Mouse (Mus musculus) kidney, adult 2 months (tissue): ENCODE results near the gene Cant1. TPM values are rescaled to one million over a fixed set of nuclear protein-coding genes. Genes with fewer than 3 reads are reported as not detected.

Source experiments
- DNase-seq: peaks from one replicate; pipeline ENCODE4 v3.0.0; 2021
- H3K27ac ChIP-seq: fragments of 200-500 bp; 2 replicates; pipeline ENCODE4 v1.5.1; 2012; ENCODE audit warnings: low read depth, low read length, control low read depth, inconsistent platforms; ENCODE audit not compliant: insufficient read depth
- H3K27me3 ChIP-seq: fragments of 200-500 bp; replicated peaks from 2 replicates; pipeline ENCODE4 v1.6.1; 2012; ENCODE audit warnings: mild to moderate bottlenecking, moderate library complexity, low read length, inconsistent platforms; ENCODE audit not compliant: control insufficient read depth, insufficient read depth
- H3K36me3 ChIP-seq: fragments of 200-500 bp; 2 replicates; pipeline ENCODE4 v1.6.1; 2012; ENCODE audit warnings: mild to moderate bottlenecking, moderate library complexity, low read length, inconsistent platforms; ENCODE audit not compliant: control insufficient read depth, insufficient read depth
- H3K4me1 ChIP-seq: fragments of 200-500 bp; 2 replicates; pipeline ENCODE4 v1.6.1; 2011; ENCODE audit warnings: low read length; ENCODE audit not compliant: control insufficient read depth, insufficient read depth
- H3K4me3 ChIP-seq: fragments of 200-500 bp; 2 replicates; pipeline ENCODE4 v1.5.1; 2011; ENCODE audit warnings: mild to moderate bottlenecking, low read depth, low read length, control low read depth; ENCODE audit not compliant: insufficient read depth
- CTCF ChIP-seq: fragments of 200-500 bp; conservative IDR thresholded peaks from 2 replicates; pipeline ENCODE4 v1.5.1; 2011; ENCODE audit warnings: low read depth, mild to moderate bottlenecking, control low read depth, low read length, moderate library complexity, mixed read lengths; ENCODE audit not compliant: insufficient read depth, insufficient read length
- POLR2A ChIP-seq: fragments of 200-500 bp; IDR thresholded peaks from one replicate; pipeline ENCODE4 v1.6.1; 2011; ENCODE audit warnings: low read depth, low read length, control low read depth
- WGBS: fragments of 180-500 bp; shearing (Covaris S2); methylation state at CpG from one replicate; pipeline ENCODE4 v1.1.7; 2018; 5-methylcytosine and 5-hydroxymethylcytosine counted together
- polyA plus RNA-seq: library from polyadenylated mRNA; depleted of rRNA; stranded (reverse); fragments of >200 nt; gene quantifications from 2 replicates; pipeline ENCODE4 v1.2.3, GENCODE M21; 2012

The Cant1 gene
- polyA plus RNA-seq, 1 experiment = 42.6 TPM

- WGBS = 39% methylated on average over 4 of the region's 4 CpGs
- Histone ChIP-seq H3K27ac (peak overlapping the region; percentile 72), H3K4me3 (no peak overlapping the region), H3K36me3 (no peaks in the 10 kb centered on the region), H3K4me1 (peaks cover 65% of the 10 kb centered on the region), H3K27me3 (no peaks in the 10 kb centered on the region)
- TF ChIP-seq POLR2A (no peak), CTCF (no peak)
- DNase-seq = peak; percentile 70
Observed at GRCm38 (mm10) chr11:118413055-118413454, 5.8 kb downstream of the Cant1 start.

- Histone ChIP-seq H3K4me1 (peaks cover 61% of the 10 kb centered on the region), H3K4me3 (no peak overlapping the region), H3K27ac (peak overlapping the region; percentile 72; the same call in 1 of the 2 replicates), H3K36me3 (peaks cover under 1% of the 10 kb centered on the region; the same call in 1 of the 2 replicates), H3K27me3 (no peaks in the 10 kb centered on the region)
- WGBS = 21% methylated on average over 2 of the region's 2 CpGs
- DNase-seq = peak; percentile 87
- TF ChIP-seq POLR2A = no peak
- TF ChIP-seq CTCF = no peak
Observed at GRCm38 (mm10) chr11:118412601-118413000, 6.3 kb downstream of the Cant1 start.

- 46% methylated on average over 8 of the region's 8 CpGs for WGBS
- DNase-seq = peak; percentile 64
- no peaks in the 10 kb centered on the region for H3K27me3 ChIP-seq
- no peak overlapping the region for H3K4me3 ChIP-seq
- peaks cover 4% of the 10 kb centered on the region; the same call in 1 of the 2 replicates for H3K36me3 ChIP-seq
- H3K27ac ChIP-seq = 0 out of 2 replicates have a peak overlapping the region, but pooled peaks have one; percentile 1
- TF ChIP-seq CTCF (no peak), POLR2A (no peak)
- peaks cover 50% of the 10 kb centered on the region for H3K4me1 ChIP-seq
Observed at GRCm38 (mm10) chr11:118411271-118411670, 7.6 kb downstream of the Cant1 start.

- H3K27ac ChIP-seq = no peak overlapping the region
Observed at GRCm38 (mm10) chr11:118410479-118410878, 8.4 kb downstream of the Cant1 start.

GRCm38 (mm10) chr11:118410073-118410444, 8.8 kb downstream of the Cant1 start:
- Histone ChIP-seq H3K27me3 (no peaks in the 10 kb centered on the region), H3K27ac (no peak overlapping the region), H3K4me3 (no peak overlapping the region), H3K4me1 (peaks cover 40% of the 10 kb centered on the region), H3K36me3 (peaks cover 4% of the 10 kb centered on the region; the same call in 1 of the 2 replicates)
- 67% methylated on average over 1 of the region's 1 CpGs for WGBS
- DNase-seq = no peak
- TF ChIP-seq POLR2A (no peak), CTCF (no peak)

More at GRCm38 (mm10) chr11:118410479-118410878, 8.4 kb downstream of the Cant1 start:
- H3K27me3 ChIP-seq = no peaks in the 10 kb centered on the region
- no peak for TF ChIP-seq POLR2A
- no peak for TF ChIP-seq CTCF
- WGBS = 75% methylated on average over 10 of the region's 10 CpGs
- H3K4me1 ChIP-seq = peaks cover 44% of the 10 kb centered on the region
- no peak overlapping the region for H3K4me3 ChIP-seq
- no peak for DNase-seq
- peaks cover 4% of the 10 kb centered on the region; the same call in 1 of the 2 replicates for H3K36me3 ChIP-seq

- Histone ChIP-seq H3K27ac (no peak overlapping the region), H3K4me1 (peaks cover 33% of the 10 kb centered on the region), H3K36me3 (peaks cover 4% of the 10 kb centered on the region; the same call in 1 of the 2 replicates), H3K4me3 (no peak overlapping the region), H3K27me3 (no peaks in the 10 kb centered on the region)
- TF ChIP-seq POLR2A = no peak
- no peak for TF ChIP-seq CTCF
- WGBS = 80% methylated on average over 12 of the region's 12 CpGs
- DNase-seq = no peak
Observed at GRCm38 (mm10) chr11:118409106-118410072, 9.5 kb downstream of the Cant1 start.

- no peak for TF ChIP-seq CTCF
- no peak for TF ChIP-seq POLR2A
- H3K27ac ChIP-seq = no peak overlapping the region
- DNase-seq = no peak
- 80% methylated on average over 18 of the region's 18 CpGs for WGBS
- H3K4me1 ChIP-seq = peaks cover 22% of the 10 kb centered on the region
- no peaks in the 10 kb centered on the region for H3K27me3 ChIP-seq
- H3K36me3 ChIP-seq = peaks cover 4% of the 10 kb centered on the region; the same call in 1 of the 2 replicates
- no peak overlapping the region for H3K4me3 ChIP-seq
Observed at GRCm38 (mm10) chr11:118408051-118408740, 10.7 kb downstream of the Cant1 start.
